Mouse (Mus musculus): ENCODE data around the gene Gabbr2.

The Gabbr2 gene

DNA sequence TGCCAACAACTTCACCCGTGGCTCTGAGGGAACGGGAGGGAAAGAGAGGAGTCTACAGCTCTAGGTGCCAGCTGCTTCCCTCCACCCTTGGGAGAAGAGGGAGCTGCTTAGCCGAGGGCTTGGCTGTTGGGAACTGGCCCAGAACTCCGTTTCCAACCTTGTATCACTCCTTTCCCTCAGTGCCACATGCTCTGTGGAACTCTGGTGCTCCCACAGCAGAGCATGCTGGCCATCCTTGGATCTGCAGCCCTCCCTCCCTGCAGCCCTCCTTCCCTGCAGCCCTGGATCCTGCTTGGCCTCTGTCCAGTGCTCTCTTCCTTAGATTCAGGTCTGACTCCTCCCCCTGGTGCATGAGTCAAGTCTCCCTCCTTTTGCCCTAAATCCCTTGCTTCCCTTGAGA is 176.7 kb downstream of the Gabbr2 start:
- DNase-seq (ENCODE audit: low spot score), result no peak

- no peak for DNase-seq (ENCODE audit: low spot score)
Observed at GRCm38 (mm10) chr4:46814236-46814635, 177.4 kb downstream of the Gabbr2 start.

DNA sequence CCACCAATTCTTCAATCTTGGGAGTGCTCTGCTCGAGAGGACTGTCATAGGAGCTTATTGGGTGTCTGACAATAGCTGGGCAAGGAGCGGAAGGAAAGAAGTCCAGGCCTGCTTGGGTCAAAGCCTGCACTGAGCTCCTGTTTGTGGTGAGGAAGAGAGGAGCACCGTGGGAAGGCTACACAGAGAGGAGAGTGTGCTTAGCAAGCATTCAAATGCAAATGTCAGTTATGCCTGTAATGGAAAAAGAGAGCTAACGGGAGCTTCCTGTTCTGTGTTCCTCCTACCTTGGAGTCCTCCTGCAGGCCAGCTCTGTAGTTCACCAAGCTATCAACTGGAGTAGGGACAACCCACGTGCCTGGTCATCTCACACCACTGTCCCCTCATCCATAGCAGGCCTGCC is 180.5 kb downstream of the Gabbr2 start:
- DNase-seq (ENCODE audit: low spot score), result no peak

GRCm38 (mm10) chr4:46806876-46807275 is 184.8 kb downstream of the Gabbr2 start:
- no peak for DNase-seq (ENCODE audit: low spot score)

DNA sequence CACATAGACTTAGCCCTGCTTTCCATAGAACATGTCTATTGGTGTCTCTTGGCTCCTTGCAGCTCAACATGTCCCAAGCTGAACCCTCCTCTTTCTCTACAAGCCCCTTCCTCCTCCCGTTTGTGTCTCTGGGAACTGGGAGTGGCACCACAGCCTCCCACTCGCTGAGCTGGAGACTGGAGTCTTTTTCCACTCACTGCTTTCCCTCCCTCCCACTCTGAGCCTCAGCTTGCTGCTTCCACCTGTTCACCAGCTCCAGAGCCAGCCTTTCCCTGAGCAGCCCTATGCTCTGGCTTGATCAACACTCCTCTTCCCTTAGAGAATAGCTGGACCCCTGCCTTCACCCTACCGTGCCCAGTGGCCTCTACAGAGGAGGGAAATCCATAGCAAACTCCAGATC is 185.8 kb downstream of the Gabbr2 start:
- no peak for DNase-seq (ENCODE audit: low spot score)

- no peak for DNase-seq (ENCODE audit: low spot score)
Observed at GRCm38 (mm10) chr4:46802386-46802785, 189.3 kb downstream of the Gabbr2 start.

DNA sequence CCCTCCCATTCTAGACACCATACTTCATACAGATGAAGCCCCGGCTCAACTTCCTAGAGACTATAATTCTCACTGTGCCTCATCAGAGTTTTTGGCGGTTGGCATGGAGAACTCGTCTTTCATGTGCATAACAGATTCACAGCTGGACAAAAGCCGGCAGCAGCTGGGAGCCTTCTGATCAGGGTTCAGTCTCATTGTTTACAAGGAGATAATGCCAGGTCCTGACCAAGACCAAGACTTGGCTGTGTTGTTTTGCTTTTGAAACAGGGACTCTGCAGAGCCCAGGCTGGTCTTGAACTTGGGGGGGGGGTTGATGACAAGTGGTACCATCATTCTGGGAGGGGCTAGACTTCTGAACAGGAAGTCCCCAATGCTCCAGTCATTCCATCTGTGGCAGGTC is 191.8 kb downstream of the Gabbr2 start:
- no peak for DNase-seq (ENCODE audit: low spot score)

- no peak for DNase-seq (ENCODE audit: low spot score)
Observed at GRCm38 (mm10) chr4:46795707-46796106, 196.0 kb downstream of the Gabbr2 start.

- no peak for DNase-seq (ENCODE audit: low spot score)
Observed at GRCm38 (mm10) chr4:46794583-46794982, 197.1 kb downstream of the Gabbr2 start.

GRCm38 (mm10) chr4:46792280-46793026 is 199.2 kb downstream of the Gabbr2 start:
- no peak for DNase-seq (ENCODE audit: low spot score)

DNA sequence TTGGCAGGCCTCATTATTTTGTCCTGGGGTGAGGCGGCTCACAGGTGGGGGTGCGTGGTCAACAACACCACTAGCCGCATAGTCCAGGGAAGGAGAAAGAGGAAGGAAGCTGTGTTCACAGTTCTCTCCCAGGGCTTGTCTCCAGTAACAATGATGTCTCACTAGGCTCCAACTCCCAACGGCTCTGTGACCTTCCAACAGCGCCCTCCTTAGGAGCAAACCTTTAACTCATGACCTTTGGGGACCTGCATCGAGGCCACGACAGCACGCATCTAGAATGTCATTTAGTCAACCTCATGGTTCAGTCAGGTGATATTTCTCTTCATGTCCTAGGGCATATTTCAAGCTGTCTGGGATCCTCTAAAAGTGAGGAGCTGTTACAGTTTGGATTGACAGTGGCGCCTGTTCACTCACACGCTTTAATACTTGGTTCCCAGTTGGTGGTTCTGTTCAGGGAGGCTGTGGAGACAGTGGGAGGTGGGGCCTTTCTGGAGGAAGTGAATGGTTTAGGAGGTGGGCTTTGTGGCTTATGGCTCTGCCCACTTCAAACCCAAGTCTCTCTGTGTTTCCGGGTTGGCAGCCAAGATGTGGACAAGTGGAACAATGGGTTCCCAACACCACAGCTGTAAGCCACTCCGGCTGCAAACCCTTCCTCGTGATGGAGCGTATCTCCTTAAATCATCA is 200.3 kb downstream of the Gabbr2 start:
- DNase-seq (ENCODE audit: low spot score), result no peak

- no peak for DNase-seq (ENCODE audit: low spot score)
Observed at GRCm38 (mm10) chr4:46790609-46791267, 200.9 kb downstream of the Gabbr2 start.

GRCm38 (mm10) chr4:46784430-46785049 is 207.1 kb downstream of the Gabbr2 start:
- DNase-seq (ENCODE audit: low spot score), result no peak

DNA sequence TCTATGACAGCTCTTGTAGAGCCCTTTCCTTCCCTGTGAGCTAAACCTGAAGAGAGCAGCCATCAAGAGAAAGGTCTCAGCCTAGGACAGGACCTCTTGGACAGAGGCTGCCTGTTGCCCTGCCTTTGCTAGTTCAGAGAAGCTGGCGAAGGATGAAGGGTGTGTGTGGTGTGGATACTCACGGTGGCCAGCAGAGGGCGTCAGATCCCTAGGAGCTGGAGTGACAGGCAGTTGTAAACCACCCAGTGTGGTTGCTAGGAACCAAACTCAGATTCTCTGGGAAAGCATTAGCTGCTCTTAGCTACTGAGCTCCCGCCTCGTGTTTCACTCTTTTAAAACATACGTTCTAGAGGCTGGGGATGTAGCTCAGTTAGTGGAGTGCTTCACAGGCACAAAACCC is 210.6 kb downstream of the Gabbr2 start:
- DNase-seq (ENCODE audit: low spot score), result no peak

GRCm38 (mm10) chr4:46775959-46776358 is 215.7 kb downstream of the Gabbr2 start:
- no peak for DNase-seq (ENCODE audit: low spot score)

DNA sequence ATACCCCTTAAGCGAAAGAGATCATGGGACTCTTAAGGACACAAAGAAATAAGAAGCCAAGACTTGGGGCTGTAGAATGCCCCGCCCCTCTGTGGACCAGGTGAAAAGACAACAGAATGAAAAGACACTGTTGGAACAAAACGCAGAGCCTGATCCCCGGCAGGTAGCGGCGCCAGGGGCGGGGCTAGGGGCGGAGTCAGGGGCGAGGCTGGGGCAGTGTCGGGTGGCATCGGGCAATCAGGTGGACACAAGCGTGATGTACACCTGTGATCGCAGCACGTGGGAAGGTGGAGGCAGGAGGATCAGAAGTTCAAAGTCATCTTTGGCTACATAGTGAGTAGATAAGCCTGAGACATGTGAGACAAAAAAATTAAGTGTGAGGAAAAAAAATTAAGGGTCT is 217.0 kb downstream of the Gabbr2 start:
- DNase-seq (ENCODE audit: low spot score), result no peak

DNA sequence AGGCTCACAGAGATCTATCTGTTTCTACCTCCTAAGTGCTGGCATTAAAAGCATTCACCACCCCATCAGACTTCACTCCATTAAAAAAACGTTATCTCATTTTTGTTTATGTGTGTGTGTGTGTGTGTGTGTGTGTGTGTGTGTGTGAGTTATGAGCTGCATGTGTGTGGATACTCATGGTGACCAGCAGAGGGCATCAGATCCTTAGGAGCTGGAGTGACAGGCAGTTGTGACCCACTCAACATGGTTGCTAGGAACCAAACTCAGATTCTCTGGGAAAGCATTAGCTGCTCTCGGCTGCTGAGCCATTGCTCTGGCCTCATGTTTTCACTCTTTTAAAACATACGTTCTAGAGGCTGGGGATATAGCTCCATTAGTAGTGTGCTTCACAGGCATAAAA is 218.4 kb downstream of the Gabbr2 start:
- DNase-seq (ENCODE audit: low spot score), result no peak

- DNase-seq (ENCODE audit: low spot score), result no peak
Observed at GRCm38 (mm10) chr4:46772591-46772990, 219.1 kb downstream of the Gabbr2 start.

- no peak for DNase-seq (ENCODE audit: low spot score)
Observed at GRCm38 (mm10) chr4:46771116-46771515, 220.6 kb downstream of the Gabbr2 start.

- DNase-seq (ENCODE audit: low spot score), result no peak
Observed at GRCm38 (mm10) chr4:46770635-46771034, 221.0 kb downstream of the Gabbr2 start.

GRCm38 (mm10) chr4:46770090-46770489 is 221.6 kb downstream of the Gabbr2 start:
- no peak for DNase-seq (ENCODE audit: low spot score)

DNA sequence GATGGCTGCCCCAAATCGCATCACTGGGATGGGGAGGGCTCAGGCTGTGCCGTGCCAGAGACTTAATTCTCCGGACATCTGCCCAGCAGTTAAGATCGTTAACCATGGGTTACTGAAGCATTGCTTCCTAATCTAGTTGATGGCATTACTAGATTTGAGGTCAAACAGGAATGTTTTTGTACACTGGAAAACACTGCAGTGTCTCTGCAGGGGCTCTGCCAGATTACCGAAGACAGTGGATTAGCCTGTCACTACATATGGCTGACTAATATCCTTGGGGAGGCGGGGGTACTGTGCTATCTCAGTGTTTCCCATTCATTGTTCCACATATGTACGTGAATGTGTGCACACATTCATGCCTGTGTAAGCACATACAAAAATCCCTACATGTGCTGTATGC is 225.3 kb downstream of the Gabbr2 start:
- DNase-seq (ENCODE audit: low spot score), result no peak

DNA sequence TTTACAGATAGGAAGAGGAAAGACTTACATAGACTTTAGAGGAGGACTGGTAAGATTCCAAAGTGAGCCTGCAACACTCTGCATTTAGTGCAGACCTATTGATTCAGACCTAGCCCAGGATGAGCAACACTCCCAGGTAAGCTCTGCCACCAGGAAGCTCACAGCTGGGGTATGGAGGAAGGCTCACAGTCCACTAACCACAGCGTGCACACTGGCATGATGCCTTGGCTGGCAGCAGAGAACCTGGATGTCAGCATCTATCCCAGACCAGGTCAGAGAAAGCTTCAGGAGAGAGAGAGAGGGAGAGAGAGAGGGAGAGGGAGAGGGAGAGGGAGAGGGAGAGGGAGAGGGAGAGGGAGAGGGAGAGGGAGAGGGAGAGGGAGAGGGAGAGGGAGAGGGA is 231.8 kb downstream of the Gabbr2 start:
- no peak for DNase-seq (ENCODE audit: low spot score)

Measured in layer of hippocampus, adult 9-10 months (tissue).